Mouse (Mus musculus) forebrain, postnatal 0 days (tissue): ENCODE results near the gene Cnksr1. TPM values are rescaled to one million over a fixed set of nuclear protein-coding genes. Genes with fewer than 3 reads are reported as not detected.

ENCODE experiments used
- ATAC-seq: fragments of 200-750 bp; cut with Nextera tagmentation; 2 replicates; pipeline ENCODE4 v1.8.0; 2017; ENCODE audit warnings: mild to moderate bottlenecking, moderate library complexity
- DNase-seq: peaks from one replicate; pipeline ENCODE4 v3.0.0-alpha.2; 2015
- H3K27ac ChIP-seq: fragments of 300-500 bp; sonication (generic); 2 replicates; pipeline ENCODE4 v1.5.1; 2014; ENCODE audit warnings: low read depth, mild to moderate bottlenecking, antibody characterized with exemption, low read length, moderate library complexity, mixed read lengths
- H3K27me3 ChIP-seq: fragments of 300-500 bp; sonication (generic); 2 replicates; pipeline ENCODE4 v1.6.1; 2014; ENCODE audit warnings: mild to moderate bottlenecking, low read length, mixed read lengths; ENCODE audit not compliant: insufficient read depth
- H3K36me3 ChIP-seq: fragments of 300-500 bp; sonication (generic); 2 replicates; pipeline ENCODE4 v1.6.1; 2014; ENCODE audit warnings: mild to moderate bottlenecking, moderate library complexity; ENCODE audit not compliant: insufficient read depth
- H3K4me1 ChIP-seq: fragments of 300-500 bp; sonication (generic); 2 replicates; pipeline ENCODE4 v1.6.1; 2014; ENCODE audit warnings: antibody characterized with exemption; ENCODE audit not compliant: insufficient read depth
- H3K4me2 ChIP-seq: fragments of 300-500 bp; sonication (generic); 2 replicates; pipeline ENCODE4 v1.6.1; 2014; ENCODE audit warnings: low read depth, mild to moderate bottlenecking, moderate library complexity
- H3K4me3 ChIP-seq: fragments of 300-500 bp; sonication (generic); 2 replicates; pipeline ENCODE4 v1.5.1; 2014; ENCODE audit warnings: low read depth, low read length, mixed read lengths
- H3K9ac ChIP-seq: fragments of 300-500 bp; sonication (generic); 2 replicates; pipeline ENCODE4 v1.6.1; 2014; ENCODE audit warnings: mild to moderate bottlenecking
- H3K9me3 ChIP-seq: fragments of 300-500 bp; sonication (generic); 2 replicates; pipeline ENCODE4 v1.6.1; 2016; ENCODE audit warnings: low read length
- CTCF ChIP-seq: sonication (generic); IDR thresholded peaks from 2 replicates; pipeline ENCODE4 v1.5.1; 2016; ENCODE audit warnings: antibody characterized with exemption, control low read depth, low read depth
- WGBS: fragments of 180-500 bp; shearing (Covaris S2); extraction: QIAGEN DNeasy Blood & Tissue Kit; methylation state at CpG from one replicate; pipeline ENCODE4 v1.1.7; 2014; 5-methylcytosine and 5-hydroxymethylcytosine counted together
- polyA plus RNA-seq: library from polyadenylated mRNA; unstranded; fragments of >200 nt; fragmentation: Nextera tagmentation; extraction: Ambion mirVana; gene quantifications from 2 replicates; pipeline ENCODE4 v1.2.1, GENCODE M21; 2015
- total RNA-seq: library from RNA; depleted of rRNA; stranded (reverse); fragments of >200 nt; gene quantifications from 2 replicates; pipeline ENCODE4 v1.2.3, GENCODE M21; 2014; rRNA removed

Gene Cnksr1
- total RNA-seq (0.08 TPM in 1 of 2 replicates, not detected in the other), polyA plus RNA-seq (0.18 TPM in 1 of 2 replicates, not detected in the other)

GRCm38 (mm10) chr4:134238279-134238651 lies at the start of gene Cnksr1:
Cnksr1 (minus strand) TSS chr4:134238399.
- TF ChIP-seq CTCF: no peak
- Histone ChIP-seq H3K4me3 (no peak within 1 kb of the TSS), H3K9ac (no peak within 1 kb of the TSS), H3K4me2 (peak within 1 kb of the TSS; percentile 21; the same call in 1 of the 2 replicates), H3K4me1 (peaks cover 3% of the 10 kb centered on the region; the same call in 1 of the 2 replicates), H3K9me3 (no peaks in the 10 kb centered on the region), H3K27me3 (peaks cover 7% of the 10 kb centered on the region; the same call in 1 of the 2 replicates), H3K36me3 (no peaks in the 10 kb centered on the region), H3K27ac (no peak within 1 kb of the TSS)
- WGBS: 3% methylated on average over 18 of the region's 18 CpGs
- peak; percentile 28 for DNase-seq
- no peak for ATAC-seq

GRCm38 (mm10) chr4:134287575-134288025 lies 49.4 kb upstream of the Cnksr1 start, which contains the start of gene Pdik1l:
Pdik1l (minus strand) TSS chr4:134287895.
- H3K9ac ChIP-seq: peak within 1 kb of the TSS; percentile 99
- H3K4me3 ChIP-seq: peak within 1 kb of the TSS; percentile 89
- peak; percentile 76 for ATAC-seq
- peaks cover 12% of the 10 kb centered on the region; the same call in 1 of the 2 replicates for H3K4me1 ChIP-seq
- DNase-seq: peak; percentile 85
- H3K27ac ChIP-seq: peak within 1 kb of the TSS; percentile 100
- H3K36me3 ChIP-seq: peaks cover 10% of the 10 kb centered on the region; the same call in 1 of the 2 replicates
- 2% methylated on average over 40 of the region's 43 CpGs for WGBS
- H3K27me3 ChIP-seq: no peaks in the 10 kb centered on the region
- H3K9me3 ChIP-seq: no peaks in the 10 kb centered on the region
- TF ChIP-seq CTCF: no peak
- peak within 1 kb of the TSS; percentile 83 for H3K4me2 ChIP-seq

GRCm38 (mm10) chr4:134287168-134287564 lies 49.0 kb upstream of the Cnksr1 start:
- TF ChIP-seq CTCF: peak; percentile 63
- H3K36me3 ChIP-seq: peaks cover 10% of the 10 kb centered on the region; the same call in 1 of the 2 replicates
- peak overlapping the region; percentile 83 for H3K4me2 ChIP-seq
- H3K9ac ChIP-seq: peak overlapping the region; percentile 99
- 0% methylated on average over 36 of the region's 59 CpGs for WGBS
- H3K9me3 ChIP-seq: no peaks in the 10 kb centered on the region
- ATAC-seq: peak; percentile 97
- H3K27me3 ChIP-seq: no peaks in the 10 kb centered on the region
- peak overlapping the region; percentile 89 for H3K4me3 ChIP-seq
- peak; percentile 98 for DNase-seq
- H3K27ac ChIP-seq: peak overlapping the region; percentile 100
- peaks cover 12% of the 10 kb centered on the region; the same call in 1 of the 2 replicates for H3K4me1 ChIP-seq

- DNase-seq: no peak
- Histone ChIP-seq H3K36me3 (peaks cover 10% of the 10 kb centered on the region; the same call in 1 of the 2 replicates), H3K27me3 (no peaks in the 10 kb centered on the region), H3K4me3 (peak overlapping the region; percentile 89), H3K4me2 (peak overlapping the region; percentile 74), H3K9me3 (no peaks in the 10 kb centered on the region), H3K4me1 (peaks cover 12% of the 10 kb centered on the region; the same call in 1 of the 2 replicates), H3K9ac (peak overlapping the region; percentile 99), H3K27ac (peak overlapping the region; percentile 100)
- peak; percentile 32 for ATAC-seq
- no peak for TF ChIP-seq CTCF
- 3% methylated on average over 59 of the region's 59 CpGs for WGBS
These were observed 48.3 kb upstream of the Cnksr1 start for GRCm38 (mm10) chr4:134286226-134287167.

- 93% methylated on average over 2 of the region's 2 CpGs for WGBS
These were observed 46.7 kb upstream of the Cnksr1 start for GRCm38 (mm10) chr4:134284942-134285341.

GRCm38 (mm10) chr4:134273417-134274345 lies 35.5 kb upstream of the Cnksr1 start:
- Histone ChIP-seq H3K27ac (no peak overlapping the region), H3K36me3 (peaks cover 20% of the 10 kb centered on the region), H3K27me3 (no peaks in the 10 kb centered on the region), H3K9ac (no peak overlapping the region), H3K4me3 (no peak overlapping the region), H3K4me1 (no peaks in the 10 kb centered on the region), H3K4me2 (no peak overlapping the region), H3K9me3 (no peaks in the 10 kb centered on the region)
- no peak for DNase-seq
- ATAC-seq: no peak
- no peak for TF ChIP-seq CTCF
- 8% methylated on average over 14 of the region's 14 CpGs for WGBS

More at GRCm38 (mm10) chr4:134284942-134285341, 46.7 kb upstream of the Cnksr1 start:
- TF ChIP-seq CTCF: no peak
- no peaks in the 10 kb centered on the region for H3K9me3 ChIP-seq
- H3K4me3 ChIP-seq: no peak overlapping the region
- DNase-seq (no peak), ATAC-seq (no peak)
- no peak overlapping the region for H3K4me2 ChIP-seq
- H3K9ac ChIP-seq: no peak overlapping the region
- peaks cover 12% of the 10 kb centered on the region; the same call in 1 of the 2 replicates for H3K4me1 ChIP-seq
- H3K27ac ChIP-seq: no peak overlapping the region
- peaks cover 17% of the 10 kb centered on the region; the same call in 1 of the 2 replicates for H3K36me3 ChIP-seq
- H3K27me3 ChIP-seq: no peaks in the 10 kb centered on the region
